ENCODE assay signal across 8 mouse cellular contexts in the genomic region with DNA sequence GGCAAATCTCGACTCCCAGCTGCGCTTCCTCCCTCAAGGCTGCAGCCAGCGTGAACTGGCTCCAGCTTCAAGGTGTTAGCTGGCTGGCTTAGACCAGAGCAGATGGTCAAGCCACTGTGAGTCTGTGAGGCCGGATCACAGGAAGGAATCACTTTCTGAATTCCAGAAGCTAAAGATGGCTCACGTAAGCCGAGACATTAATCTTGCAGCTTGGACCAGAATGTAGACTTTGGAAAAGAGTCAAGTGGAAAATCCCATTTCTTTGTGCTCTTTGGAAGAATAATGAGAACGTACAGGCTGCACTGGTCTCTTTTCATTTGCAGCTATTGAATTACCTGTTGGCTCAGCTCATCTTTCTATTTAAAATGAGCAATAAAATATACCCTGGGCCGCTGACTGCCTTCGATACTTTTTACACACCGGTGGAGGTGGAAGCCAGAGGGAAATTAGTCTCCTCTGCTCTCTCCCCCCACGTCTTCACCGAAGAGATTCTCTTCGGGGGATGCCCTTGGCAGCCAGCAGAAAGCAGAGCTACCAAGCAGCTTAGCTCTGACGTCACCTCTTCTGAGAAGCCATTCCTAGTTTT.
DNase-seq lines count a peak whose midpoint lies in the region; ATAC-seq and TF ChIP-seq lines count a peak whose summit lies in the region.

No protein-coding gene starts in this region.

- peak; percentile 72; the same call in 1 of the 2 replicates for ATAC-seq in kidney, embryonic 14.5 days (ENCODE audit: low FRiP score, low TSS enrichment)
- ATAC-seq in hindbrain, postnatal 0 days, result peak; percentile 73
- no peak for ATAC-seq in neural tube, embryonic 15.5 days (ENCODE audit: low FRiP score)
- ATAC-seq in erythroid progenitor cell, adult 5-6 weeks (replicated peaks; ENCODE audit: low FRiP score, poor library complexity, severe bottlenecking), result no peak

- DNase-seq in kidney, postnatal 25 days, result no peak
- peak; percentile 91 for DNase-seq in cerebellum, adult 9-11 months
- DNase-seq in hindbrain, postnatal 0 days (ENCODE audit: low spot score), result peak; percentile 73
- no peak for DNase-seq in thymus, postnatal 10 days (ENCODE audit: low spot score in 2 of 2)
- DNase-seq in thymus, adult 2 months, result no peak

- TF ChIP-seq POLR2A in thymus, adult 2 months (IDR thresholded peaks at IDR 0.05; ENCODE audit: control insufficient read depth, extremely low read depth, insufficient read depth, low read length, poor library complexity), result no peak

- H3K4me1 ChIP-seq in kidney, embryonic 14.5 days (ENCODE audit: control insufficient read depth, insufficient read depth, low read length), result no peaks in the 10 kb centered on the region
- H3K4me1 ChIP-seq in hindbrain, postnatal 0 days (ENCODE audit: insufficient read depth, low read length), result no peaks in the 10 kb centered on the region
- H3K4me1 ChIP-seq in neural tube, embryonic 15.5 days, result peaks cover 18% of the 10 kb centered on the region
- no peaks in the 10 kb centered on the region for H3K4me1 ChIP-seq in thymus, adult 2 months (replicated peaks; ENCODE audit: control insufficient read depth, insufficient read depth, low read length)

- no peak for TF ChIP-seq CTCF in hindbrain, postnatal 0 days (IDR thresholded peaks at IDR 0.05; ENCODE audit: low read depth)
- TF ChIP-seq CTCF in thymus, adult 2 months (IDR thresholded peaks at IDR 0.05; ENCODE audit: borderline replicate concordance, control insufficient read depth, extremely low read depth, insufficient read depth, low read length, poor library complexity), result no peak

- H3K27ac ChIP-seq in kidney, embryonic 14.5 days (ENCODE audit: low read depth, low read length), result no peak overlapping the region
- H3K27ac ChIP-seq in hindbrain, postnatal 0 days, result peak overlapping the region; percentile 71
- H3K27ac ChIP-seq in neural tube, embryonic 15.5 days (replicated peaks), result peak overlapping the region; percentile 34
- no peak overlapping the region for H3K27ac ChIP-seq in thymus, adult 2 months (ENCODE audit: control insufficient read depth, insufficient read depth, low read length)

- H3K4me3 ChIP-seq in kidney, embryonic 14.5 days (ENCODE audit: low read length), result no peak overlapping the region
- no peak overlapping the region for H3K4me3 ChIP-seq in hindbrain, postnatal 0 days (ENCODE audit: low read length)
- no peak overlapping the region for H3K4me3 ChIP-seq in neural tube, embryonic 15.5 days (replicated peaks)
- no peak overlapping the region for H3K4me3 ChIP-seq in thymus, adult 2 months (ENCODE audit: control insufficient read depth, insufficient read depth, low read length)

- H3K36me3 ChIP-seq in kidney, embryonic 14.5 days (ENCODE audit: control insufficient read depth, insufficient read depth, low read length), result no peaks in the 10 kb centered on the region
- no peaks in the 10 kb centered on the region for H3K36me3 ChIP-seq in hindbrain, postnatal 0 days (ENCODE audit: insufficient read depth, low read length)
- H3K36me3 ChIP-seq in neural tube, embryonic 15.5 days, result no peaks in the 10 kb centered on the region
- no peaks in the 10 kb centered on the region for H3K36me3 ChIP-seq in thymus, adult 2 months (ENCODE audit: control insufficient read depth, insufficient read depth, low read length)

- no peaks in the 10 kb centered on the region for H3K9me3 ChIP-seq in kidney, embryonic 14.5 days (ENCODE audit: control insufficient read depth, low read length)
- no peaks in the 10 kb centered on the region for H3K9me3 ChIP-seq in hindbrain, postnatal 0 days (ENCODE audit: low read length)
- no peaks in the 10 kb centered on the region for H3K9me3 ChIP-seq in neural tube, embryonic 15.5 days (replicated peaks)

- H3K27me3 ChIP-seq in kidney, embryonic 14.5 days (ENCODE audit: control insufficient read depth, insufficient read depth, low read length), result no peaks in the 10 kb centered on the region
- H3K27me3 ChIP-seq in hindbrain, postnatal 0 days (ENCODE audit: insufficient read depth, low read length), result no peaks in the 10 kb centered on the region
- no peaks in the 10 kb centered on the region for H3K27me3 ChIP-seq in neural tube, embryonic 15.5 days (replicated peaks)
- H3K27me3 ChIP-seq in thymus, adult 2 months (ENCODE audit: control insufficient read depth, insufficient read depth, low read length), result no peaks in the 10 kb centered on the region

- whole genome bisulfite sequencing in kidney, embryonic 14.5 days, result 26% methylated on average over 14 of the region's 14 CpGs
- 27% methylated on average over 14 of the region's 14 CpGs for WGBS in hindbrain, postnatal 0 days
- WGBS in neural tube, embryonic 15.5 days, result 25% methylated on average over 14 of the region's 14 CpGs
- WGBS in thymus, adult 2 months, result 78% methylated on average over 14 of the region's 14 CpGs

- no peak overlapping the region for H3K4me2 ChIP-seq in kidney, embryonic 14.5 days (replicated peaks; ENCODE audit: low read depth, low read length)
- H3K4me2 ChIP-seq in hindbrain, postnatal 0 days (ENCODE audit: low read depth, low read length), result peak overlapping the region; percentile 22; the same call in 1 of the 2 replicates
- H3K4me2 ChIP-seq in neural tube, embryonic 15.5 days, result peak overlapping the region; percentile 2; the same call in 1 of the 2 replicates

- no peak overlapping the region for H3K9ac ChIP-seq in kidney, embryonic 14.5 days (ENCODE audit: low read depth, low read length)
- H3K9ac ChIP-seq in hindbrain, postnatal 0 days (replicated peaks; ENCODE audit: low read length), result 0 out of 2 replicates have a peak overlapping the region, but pooled peaks have one; percentile 24
- H3K9ac ChIP-seq in neural tube, embryonic 15.5 days (replicated peaks), result no peak overlapping the region

Comparison
In these comparisons a context has a peak if more than half of its experiments do, and no peak if none do; other contexts are left out.
1. ATAC-seq: peak in kidney, embryonic 14.5 days (single experiment) and hindbrain, postnatal 0 days (single experiment); none in neural tube, embryonic 15.5 days (single experiment) and erythroid progenitor cell, adult 5-6 weeks (single experiment).
2. H3K27ac ChIP-seq: peak in hindbrain, postnatal 0 days (single experiment) and neural tube, embryonic 15.5 days (single experiment); none in kidney, embryonic 14.5 days (single experiment) and thymus, adult 2 months (single experiment).
3. DNase-seq: peak in cerebellum, adult 9-11 months (single experiment) and hindbrain, postnatal 0 days (single experiment); none in kidney, postnatal 25 days (0 of 2), thymus, postnatal 10 days (0 of 2) and thymus, adult 2 months (single experiment).